Mouse (Mus musculus) CH12.LX (cell line): ENCODE results near the gene Gm5108. TPM values are rescaled to one million over a fixed set of nuclear protein-coding genes. Genes with fewer than 3 reads are reported as not detected.

ENCODE experiments used
- DNase-seq: peaks from one replicate; pipeline ENCODE4 v3.0.0-alpha.2; 2013; ENCODE audit errors: extremely low read depth
- H3K27ac ChIP-seq: 2 replicates; pipeline ENCODE4 v1.5.1; 2012; ENCODE audit warnings: low read depth, mild to moderate bottlenecking, control low read depth, moderate library complexity; ENCODE audit not compliant: insufficient read depth
- H3K27me3 ChIP-seq: replicated peaks from 2 replicates; pipeline ENCODE3; 2012; ENCODE audit warnings: inconsistent platforms
- H3K36me3 ChIP-seq, 2 experiments: replicated peaks in 1 of 2; 2 replicates each; pipeline versions ENCODE3 to v1.6.1; 2012; ENCODE audit warnings: inconsistent platforms in 1 of 2, low read length in 1 of 2, mild to moderate bottlenecking in 1 of 2, mixed read lengths in 1 of 2, moderate library complexity in 1 of 2; ENCODE audit not compliant: control insufficient read depth in 1 of 2, insufficient read depth in 1 of 2
- H3K4me1 ChIP-seq, 2 experiments: 2 replicates each; pipeline ENCODE4 v1.6.1; 2012; ENCODE audit warnings: inconsistent platforms in 1 of 2, moderate library complexity in 1 of 2; ENCODE audit not compliant: insufficient read depth in 2 of 2, control insufficient read depth in 1 of 2
- H3K4me2 ChIP-seq: 2 replicates; pipeline ENCODE4 v1.6.1; 2012; ENCODE audit warnings: low read depth, mild to moderate bottlenecking, control low read depth; ENCODE audit not compliant: poor library complexity, insufficient read depth, severe bottlenecking
- H3K4me3 ChIP-seq, 3 experiments: fragments of 150-350 bp in 1 of 3; sonication (generic) in 1 of 3; replicated peaks in 1 of 3; 2 replicates each; pipeline versions ENCODE3 to v1.5.1; 2011 to 2012; ENCODE audit warnings: low read depth in 2 of 3, low read length in 2 of 3, mild to moderate bottlenecking in 2 of 3, moderate library complexity in 2 of 3, control low read depth in 1 of 3, improper control_type of control experiment in 1 of 3, inconsistent platforms in 1 of 3, mixed read lengths in 1 of 3; ENCODE audit not compliant: poor library complexity in 1 of 3
- H3K79me2 ChIP-seq: replicated peaks from 2 replicates; pipeline ENCODE4 v1.6.1; 2012; ENCODE audit warnings: mild to moderate bottlenecking, moderate library complexity; ENCODE audit not compliant: control insufficient read depth, poor library complexity, insufficient read depth, severe bottlenecking; ENCODE audit errors: extremely low read depth
- H3K9ac ChIP-seq: 2 replicates; pipeline ENCODE4 v1.6.1; 2012; ENCODE audit warnings: low read depth, mild to moderate bottlenecking, control low read depth, moderate library complexity; ENCODE audit not compliant: insufficient read depth
- H3K9me3 ChIP-seq: replicated peaks from 2 replicates; pipeline ENCODE3; 2012; ENCODE audit warnings: low read length, inconsistent platforms, mixed read lengths
- BHLHE40 ChIP-seq: IDR thresholded peaks from 2 replicates; pipeline ENCODE4 v1.6.1; 2011; ENCODE audit warnings: mild to moderate bottlenecking, low read depth, low read length, improper control_type of control experiment
- CHD1 ChIP-seq: IDR thresholded peaks from 2 replicates; pipeline ENCODE4 v1.6.1; 2012; ENCODE audit warnings: low read depth, low read length, improper control_type of control experiment, inconsistent platforms
- CTCF ChIP-seq, 2 experiments: IDR thresholded peaks in 1 of 2; conservative IDR thresholded peaks in 1 of 2; 2 replicates each; pipeline ENCODE4 v1.5.1; 2011 to 2012; ENCODE audit warnings: low read depth in 2 of 2, low read length in 2 of 2, improper control_type of control experiment in 1 of 2, inconsistent platforms in 1 of 2, mild to moderate bottlenecking in 1 of 2, moderate library complexity in 1 of 2
- ETS1 ChIP-seq: conservative IDR thresholded peaks from 2 replicates; pipeline ENCODE4 v1.6.1; 2012; ENCODE audit warnings: low read depth, mild to moderate bottlenecking, inconsistent platforms, low read length, improper control_type of control experiment, moderate library complexity
- GABPA ChIP-seq: IDR thresholded peaks from 2 replicates; pipeline ENCODE4 v1.6.1; 2012; ENCODE audit warnings: low read depth, low read length, improper control_type of control experiment, inconsistent platforms; ENCODE audit not compliant: insufficient replicate concordance
- JUN ChIP-seq: IDR thresholded peaks from 2 replicates; pipeline ENCODE4 v1.6.1; 2011; ENCODE audit warnings: low read depth, mild to moderate bottlenecking, low read length, improper control_type of control experiment, moderate library complexity; ENCODE audit not compliant: insufficient read depth
- MAZ ChIP-seq: IDR thresholded peaks from 2 replicates; pipeline ENCODE4 v1.6.1; 2012; ENCODE audit warnings: low read depth, mild to moderate bottlenecking, inconsistent platforms, low read length, improper control_type of control experiment, moderate library complexity
- MEF2A ChIP-seq: IDR thresholded peaks from 2 replicates; pipeline ENCODE4 v1.6.1; 2014; ENCODE audit warnings: low read depth, mild to moderate bottlenecking, inconsistent platforms, low read length, improper control_type of control experiment, borderline replicate concordance
- MYC ChIP-seq: IDR thresholded peaks from 2 replicates; pipeline ENCODE4 v1.6.1; 2011; ENCODE audit warnings: low read depth, mild to moderate bottlenecking, improper control_type of control experiment, low read length
- NRF1 ChIP-seq: IDR thresholded peaks from 2 replicates; pipeline ENCODE4 v1.6.1; 2014; ENCODE audit warnings: low read depth, mild to moderate bottlenecking, inconsistent platforms, low read length, improper control_type of control experiment, moderate library complexity
- POLR2AphosphoS2 ChIP-seq: IDR thresholded peaks from 2 replicates; pipeline ENCODE4 v1.6.1; 2011; ENCODE audit warnings: low read depth, low read length, improper control_type of control experiment
- SIN3A ChIP-seq: IDR thresholded peaks from 2 replicates; pipeline ENCODE4 v1.6.1; 2012; ENCODE audit warnings: low read length, improper control_type of control experiment, inconsistent platforms
- TBP ChIP-seq: conservative IDR thresholded peaks from 2 replicates; pipeline ENCODE4 v1.6.1; 2011; ENCODE audit warnings: low read depth, low read length, improper control_type of control experiment
- USF2 ChIP-seq: conservative IDR thresholded peaks from 2 replicates; pipeline ENCODE4 v1.6.1; 2011; ENCODE audit warnings: low read depth, low read length, improper control_type of control experiment
- ZC3H11A ChIP-seq: IDR thresholded peaks from 2 replicates; pipeline ENCODE4 v1.6.1; 2012; ENCODE audit warnings: low read depth, mild to moderate bottlenecking, inconsistent platforms, low read length, improper control_type of control experiment
- ZNF384 ChIP-seq: IDR thresholded peaks from 2 replicates; pipeline ENCODE4 v1.6.1; 2012; ENCODE audit warnings: low read depth, low read length, improper control_type of control experiment, inconsistent platforms
- dilution Hi-C: fragments of 300-500 bp; cut with MboI; formaldehyde crosslinking; loops from 2 replicates; pipeline ENCODE4 v1.14.3; 2020; ENCODE audit warnings: low sequenced_read_pairs; ENCODE audit not compliant: extremely low pct_unique_long_range_greater_than_20kb, extremely low pct_ligation_motif_present
- in situ Hi-C: fragments of 300-500 bp; cut with MboI; formaldehyde crosslinking; loops from 3 replicates; pipeline ENCODE4 v1.14.3; 2019; ENCODE audit warnings: low sequenced_read_pairs, low pct_ligation_motif_present, low pct_unique_long_range_greater_than_20kb, mixed read lengths
- polyA plus RNA-seq: library from polyadenylated mRNA; unstranded; fragments of >175 nt; gene quantifications from 2 replicates; pipeline ENCODE4 v1.2.1, GENCODE M21; 2012; ENCODE audit warnings: low read depth; ENCODE audit not compliant: insufficient read length
- total RNA-seq, 2 experiments: library from RNA; depleted of rRNA; stranded (reverse); fragments of 300-350 nt in 1 of 2; fragments of >200 nt in 1 of 2; gene quantifications; 2 replicates each; pipeline ENCODE4 v1.2.3; 2012 to 2014

Gm5108 gene
- total and polyA plus RNA-seq, 3 experiments = not detected

DNA sequence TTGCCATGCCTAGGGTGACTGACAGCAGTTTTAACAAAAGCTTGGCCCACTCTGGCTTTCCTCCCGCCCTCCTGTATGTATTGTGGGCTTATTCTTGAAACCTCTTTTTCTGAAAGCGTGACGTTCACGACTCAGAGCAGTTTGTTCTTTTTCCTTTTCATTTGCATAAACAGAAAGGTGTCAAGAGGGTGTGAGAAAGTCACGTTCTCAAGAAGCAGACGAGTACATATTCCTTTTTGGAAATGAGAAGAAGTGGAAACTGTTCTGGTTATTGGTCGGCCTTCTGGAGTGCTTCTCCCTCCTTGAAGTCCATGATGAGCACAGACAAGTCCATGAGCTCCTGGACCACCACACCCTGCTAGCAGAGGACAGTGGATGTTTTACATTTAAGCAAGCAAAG lies 14.0 kb downstream of the Gm5108 start:
- dilution Hi-C loops (no loop called here), in situ Hi-C loops (no loop called here)
- no peak overlapping the region for H3K9ac ChIP-seq
- TF ChIP-seq NRF1 (no peak), BHLHE40 (peak; percentile 60)
- H3K27ac ChIP-seq = no peak overlapping the region
- H3K4me3 ChIP-seq = no peak overlapping the region
- no peaks in the 10 kb centered on the region for H3K4me1 ChIP-seq
- H3K9me3 ChIP-seq = no peaks in the 10 kb centered on the region
- H3K79me2 ChIP-seq = no peaks in the 10 kb centered on the region
- no peaks in the 10 kb centered on the region for H3K36me3 ChIP-seq
- no peak overlapping the region for H3K4me2 ChIP-seq
- H3K27me3 ChIP-seq = no peaks in the 10 kb centered on the region
- DNase-seq = no peak

DNA sequence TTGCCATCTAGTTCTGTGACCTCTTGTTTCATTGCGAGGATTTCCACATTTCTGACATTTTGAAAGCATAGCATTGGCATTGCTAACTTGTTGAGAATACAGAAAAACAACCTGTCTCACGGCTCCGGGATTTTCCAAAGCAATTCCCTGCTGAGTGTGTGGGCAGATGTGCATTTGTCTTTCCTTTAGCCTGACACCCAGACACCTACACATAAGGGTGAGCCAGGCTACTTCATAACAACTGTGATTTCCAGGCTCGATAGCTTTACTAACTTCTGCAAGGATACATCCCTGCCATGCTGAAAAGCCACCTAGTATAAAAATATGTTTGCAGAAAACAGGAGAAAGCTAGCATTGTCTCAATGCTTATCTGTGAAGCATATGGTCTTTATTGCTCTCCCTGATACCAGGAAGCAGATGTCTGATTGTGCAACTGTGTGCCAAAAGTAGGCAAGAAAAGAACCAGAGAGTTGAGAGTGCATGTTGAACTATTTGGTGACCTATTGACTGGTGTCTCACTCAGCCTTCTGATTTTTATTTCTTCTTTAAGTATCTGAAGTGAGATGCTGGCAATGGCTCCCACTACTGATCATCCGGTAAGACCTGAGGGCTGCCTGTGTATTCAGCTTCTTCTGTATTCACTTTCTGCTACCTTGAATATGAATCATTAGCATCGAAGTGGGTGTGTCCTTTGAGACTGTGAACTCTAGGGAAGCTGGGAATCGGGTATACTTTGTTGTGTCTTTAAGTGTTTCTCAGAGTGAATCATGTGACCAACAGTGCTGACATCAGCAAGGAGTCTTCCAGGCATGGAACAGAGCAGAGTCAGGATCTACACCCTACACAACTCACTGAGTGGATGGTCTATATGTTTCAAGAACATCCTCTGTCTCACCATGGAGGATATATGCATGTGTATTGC lies 20.5 kb downstream of the Gm5108 start:
- Histone ChIP-seq H3K27me3 (no peaks in the 10 kb centered on the region), H3K4me2 (no peak overlapping the region), H3K4me1 (peaks cover 0 to 3% of the 10 kb centered on the region in 2 experiments; a peak in 2 of 4 replicates), H3K9ac (no peak overlapping the region), H3K36me3 (no peaks in the 10 kb centered on the region), H3K9me3 (no peaks in the 10 kb centered on the region), H3K79me2 (no peaks in the 10 kb centered on the region), H3K4me3 (no peak overlapping the region), H3K27ac (no peak overlapping the region)
- no peak for TF ChIP-seq CHD1
- no peak for TF ChIP-seq MEF2A
- no peak for TF ChIP-seq POLR2AphosphoS2
- DNase-seq = no peak
- dilution Hi-C loops (no loop called here), in situ Hi-C loops (no loop called here)

DNA sequence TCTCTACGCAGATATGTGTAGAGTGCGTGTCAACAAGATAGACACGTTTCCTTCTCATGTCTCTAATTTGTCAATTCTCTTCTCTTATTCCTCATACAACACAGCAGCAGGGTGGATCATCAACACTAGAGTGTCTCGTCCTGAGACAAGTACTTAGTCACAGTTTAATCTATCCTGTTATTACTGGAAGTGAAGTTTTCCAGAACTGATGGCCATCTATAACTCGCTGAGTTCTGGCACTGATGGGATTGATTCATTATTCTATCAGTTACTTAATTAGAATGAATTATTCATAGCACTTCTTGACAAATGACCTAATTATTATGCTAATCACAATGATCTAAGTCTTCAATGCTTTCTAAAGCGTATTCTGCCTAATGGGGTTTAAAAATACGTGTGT lies 28.1 kb downstream of the Gm5108 start:
- no peak overlapping the region for H3K9ac ChIP-seq
- no peaks in the 10 kb centered on the region for H3K27me3 ChIP-seq
- H3K79me2 ChIP-seq = no peaks in the 10 kb centered on the region
- H3K4me2 ChIP-seq = no peak overlapping the region
- no peaks in the 10 kb centered on the region for H3K4me1 ChIP-seq
- DNase-seq = no peak
- no peaks in the 10 kb centered on the region for H3K9me3 ChIP-seq
- TF ChIP-seq ETS1 (no peak), CTCF (conservative IDR thresholded peaks at IDR 0.05 in 1 of 2, IDR thresholded peaks at IDR 0.05 in 1 of 2; ENCODE audit: low read depth in 2 of 2, low read length in 2 of 2) (no peak), ZNF384 (no peak), MAZ (no peak), POLR2AphosphoS2 (no peak), ZC3H11A (no peak), JUN (no peak), USF2 (no peak), SIN3A (no peak), GABPA (no peak), CHD1 (no peak), TBP (no peak), MYC (no peak)
- H3K27ac ChIP-seq = no peak overlapping the region
- H3K4me3 ChIP-seq = no peak overlapping the region
- dilution Hi-C loops = no loop called here
- H3K36me3 ChIP-seq = no peaks in the 10 kb centered on the region
- in situ Hi-C loops = no loop called here
